ENCODE assay signal across 22 mouse cellular contexts in the genomic region with DNA sequence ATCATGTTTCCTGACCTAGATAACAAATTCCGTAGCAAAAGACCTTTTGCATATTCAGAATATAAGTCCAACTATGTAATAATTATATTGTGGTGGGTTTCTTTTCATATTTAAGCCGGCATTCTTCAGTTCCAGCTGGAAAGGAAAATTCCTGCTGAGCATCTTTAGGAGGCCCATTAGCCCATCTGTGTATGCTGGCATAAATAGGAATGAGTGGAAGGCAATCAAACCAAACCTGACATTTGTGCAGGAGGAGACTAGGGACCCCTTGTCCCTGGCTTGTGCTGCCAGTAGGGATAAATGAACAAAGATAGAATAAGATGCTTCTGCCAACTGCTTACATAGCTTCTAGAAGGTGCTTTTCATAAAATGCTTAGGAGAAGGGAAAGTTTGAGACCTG.
A peak's percentile ranks its signal among the peaks of the same experiment; 100 is the strongest.
DNase-seq lines count a peak whose midpoint lies in the region; ATAC-seq and TF ChIP-seq lines count a peak whose summit lies in the region.
"Had no signal": no experiment of that assay in that cellular context is flagged by ENCODE, and none has a peak within 500 bp of the region (broad histone marks: within the 10 kb centered on the region; RNA-seq: fewer than 3 reads in every experiment).

No protein-coding gene starts in this region.

- no peaks in the 10 kb centered on the region for H3K36me3 ChIP-seq in embryonic facial prominence, embryonic 14.5 days (ENCODE audit: control insufficient read depth, insufficient read depth, low read length)
- H3K36me3 ChIP-seq in embryonic facial prominence, embryonic 10.5 days (replicated peaks) = no peaks in the 10 kb centered on the region
- no peaks in the 10 kb centered on the region for H3K36me3 ChIP-seq in midbrain, postnatal 0 days (ENCODE audit: insufficient read depth, low read length)
- no peaks in the 10 kb centered on the region for H3K36me3 ChIP-seq in midbrain, embryonic 14.5 days (ENCODE audit: control insufficient read depth, insufficient read depth, low read length)
- H3K36me3 ChIP-seq: limb, embryonic 15.5 days; liver, embryonic 15.5 days; midbrain, embryonic 15.5 days; neural tube, embryonic 15.5 days had no signal

- H3K9me3 ChIP-seq in embryonic facial prominence, embryonic 14.5 days (ENCODE audit: control insufficient read depth, low read length) = no peaks in the 10 kb centered on the region
- no peaks in the 10 kb centered on the region for H3K9me3 ChIP-seq in embryonic facial prominence, embryonic 10.5 days
- no peaks in the 10 kb centered on the region for H3K9me3 ChIP-seq in midbrain, postnatal 0 days (ENCODE audit: low read length)
- H3K9me3 ChIP-seq in midbrain, embryonic 14.5 days (ENCODE audit: control insufficient read depth, low read length) = no peaks in the 10 kb centered on the region
- H3K9me3 ChIP-seq: limb, embryonic 15.5 days; liver, embryonic 15.5 days; midbrain, embryonic 15.5 days; neural tube, embryonic 15.5 days had no signal

- no peak overlapping the region for H3K4me3 ChIP-seq in embryonic facial prominence, embryonic 14.5 days (ENCODE audit: low read depth, low read length)
- H3K4me3 ChIP-seq in embryonic facial prominence, embryonic 10.5 days = no peak overlapping the region
- no peak overlapping the region for H3K4me3 ChIP-seq in midbrain, postnatal 0 days (ENCODE audit: low read depth, low read length)
- no peak overlapping the region for H3K4me3 ChIP-seq in midbrain, embryonic 14.5 days (replicated peaks; ENCODE audit: low read depth, low read length)
- H3K4me3 ChIP-seq: erythroblast, embryonic 14.5 days; limb, embryonic 15.5 days; liver, embryonic 15.5 days; midbrain, embryonic 15.5 days; neural tube, embryonic 15.5 days had no signal

- ATAC-seq in embryonic facial prominence, embryonic 14.5 days (ENCODE audit: low read depth) = no peak
- no peak for ATAC-seq in midbrain, postnatal 0 days (ENCODE audit: low FRiP score)
- no peak for ATAC-seq in midbrain, embryonic 14.5 days (ENCODE audit: low FRiP score, low TSS enrichment)
- ATAC-seq in megakaryocyte progenitor cell, adult 5-6 weeks (replicated peaks; ENCODE audit: poor library complexity) = no peak
- ATAC-seq: lung, postnatal 0 days; midbrain, embryonic 15.5 days; Patski had no signal

- WGBS in embryonic facial prominence, embryonic 14.5 days = 66% methylated on average over 2 of the region's 2 CpGs
- 89% methylated on average over 2 of the region's 2 CpGs for WGBS in embryonic facial prominence, embryonic 10.5 days
- 67% methylated on average over 2 of the region's 2 CpGs for WGBS in midbrain, postnatal 0 days
- WGBS in midbrain, embryonic 14.5 days = 69% methylated on average over 2 of the region's 2 CpGs

- no peaks in the 10 kb centered on the region for H3K4me1 ChIP-seq in embryonic facial prominence, embryonic 14.5 days (ENCODE audit: control insufficient read depth, insufficient read depth, low read length)
- H3K4me1 ChIP-seq in embryonic facial prominence, embryonic 10.5 days = no peaks in the 10 kb centered on the region
- no peaks in the 10 kb centered on the region for H3K4me1 ChIP-seq in midbrain, postnatal 0 days (ENCODE audit: insufficient read depth, low read length)
- no peaks in the 10 kb centered on the region for H3K4me1 ChIP-seq in midbrain, embryonic 14.5 days (ENCODE audit: control insufficient read depth, insufficient read depth, low read length)
- H3K4me1 ChIP-seq: limb, embryonic 15.5 days; liver, embryonic 15.5 days; midbrain, embryonic 15.5 days; neural tube, embryonic 15.5 days had no signal

- H3K27ac ChIP-seq in embryonic facial prominence, embryonic 14.5 days (replicated peaks; ENCODE audit: low read depth, low read length) = no peak overlapping the region
- H3K27ac ChIP-seq in embryonic facial prominence, embryonic 10.5 days (replicated peaks) = no peak overlapping the region
- no peak overlapping the region for H3K27ac ChIP-seq in midbrain, postnatal 0 days (ENCODE audit: low read depth, low read length)
- no peak overlapping the region for H3K27ac ChIP-seq in midbrain, embryonic 14.5 days (replicated peaks; ENCODE audit: low read depth, low read length)
- H3K27ac ChIP-seq: kidney, postnatal 0 days; limb, embryonic 15.5 days; liver, embryonic 15.5 days; midbrain, embryonic 15.5 days; neural tube, embryonic 15.5 days had no signal

- H3K9ac ChIP-seq in embryonic facial prominence, embryonic 14.5 days (ENCODE audit: low read depth, low read length) = no peak overlapping the region
- H3K9ac ChIP-seq in midbrain, postnatal 0 days (replicated peaks; ENCODE audit: low read length, poor library complexity, severe bottlenecking) = no peak overlapping the region
- no peak overlapping the region for H3K9ac ChIP-seq in midbrain, embryonic 14.5 days (replicated peaks; ENCODE audit: low read length)
- H3K9ac ChIP-seq: limb, embryonic 15.5 days; liver, embryonic 15.5 days; midbrain, embryonic 15.5 days; neural tube, embryonic 15.5 days had no signal

- no peak overlapping the region for H3K4me2 ChIP-seq in embryonic facial prominence, embryonic 14.5 days (ENCODE audit: low read depth, low read length)
- H3K4me2 ChIP-seq in midbrain, postnatal 0 days (ENCODE audit: low read depth, low read length, poor library complexity, severe bottlenecking) = no peak overlapping the region
- no peak overlapping the region for H3K4me2 ChIP-seq in midbrain, embryonic 14.5 days (ENCODE audit: low read length)
- H3K4me2 ChIP-seq: limb, embryonic 15.5 days; liver, embryonic 15.5 days; midbrain, embryonic 15.5 days; neural tube, embryonic 15.5 days had no signal

- no peaks in the 10 kb centered on the region for H3K27me3 ChIP-seq in embryonic facial prominence, embryonic 14.5 days (replicated peaks; ENCODE audit: control insufficient read depth, insufficient read depth, low read length)
- H3K27me3 ChIP-seq in embryonic facial prominence, embryonic 10.5 days (replicated peaks; ENCODE audit: low read depth, poor library complexity, severe bottlenecking) = no peaks in the 10 kb centered on the region
- H3K27me3 ChIP-seq in midbrain, postnatal 0 days (ENCODE audit: insufficient read depth, low read length) = no peaks in the 10 kb centered on the region
- H3K27me3 ChIP-seq in midbrain, embryonic 14.5 days (ENCODE audit: control insufficient read depth, insufficient read depth, low read length) = no peaks in the 10 kb centered on the region
- H3K27me3 ChIP-seq: limb, embryonic 15.5 days; liver, embryonic 15.5 days; midbrain, embryonic 15.5 days; neural tube, embryonic 15.5 days had no signal

- no peak for TF ChIP-seq CTCF in midbrain, postnatal 0 days (IDR thresholded peaks at IDR 0.05)

- peak; percentile 16 for DNase-seq in embryonic facial prominence, embryonic 14.5 days (ENCODE audit: low spot score)
- no peak for DNase-seq in embryonic facial prominence, embryonic 10.5 days (ENCODE audit: low spot score)
- peak; percentile 64 for DNase-seq in midbrain, postnatal 0 days (ENCODE audit: low spot score)
- DNase-seq in midbrain, embryonic 14.5 days = no peak
- peak; percentile 48 to 82 for DNase-seq in cerebellum, postnatal 14 days
- DNase-seq in gastrocnemius, adult 18-20 months (ENCODE audit: low spot score) = no peak
- no peak for DNase-seq in ovary, postnatal 14 days (ENCODE audit: low spot score)
- DNase-seq: adrenal gland, postnatal 10 days; gastrocnemius, postnatal 10 days; heart, adult 18-20 months; heart, postnatal 36 days; kidney, adult 18-20 months; layer of hippocampus, postnatal 36 days had no signal

Comparison
In these comparisons a context has a peak if more than half of its experiments do, and no peak if none do; other contexts are left out.
1. DNase-seq: peak in embryonic facial prominence, embryonic 14.5 days (single experiment), midbrain, postnatal 0 days (single experiment) and cerebellum, postnatal 14 days (2 of 2); none in embryonic facial prominence, embryonic 10.5 days (single experiment), midbrain, embryonic 14.5 days (single experiment), gastrocnemius, adult 18-20 months (single experiment) and ovary, postnatal 14 days (single experiment).